Mouse (Mus musculus) spleen, adult 2 months (tissue): Measurements from ENCODE around the gene Bcl2. TPM values are rescaled to one million over a fixed set of nuclear protein-coding genes. Genes with fewer than 3 reads are reported as not detected.

Experiments used
- DNase-seq, 2 experiments: peaks; one replicate each; pipeline versions ENCODE4 v3.0.0 to v3.0.0-alpha.2; 2012 to 2021; ENCODE audit warnings: low spot score in 2 of 2, low read depth in 1 of 2
- H3K27ac ChIP-seq: fragments of 200-500 bp; 2 replicates; pipeline ENCODE4 v1.5.1; 2012; ENCODE audit warnings: low read length, inconsistent platforms; ENCODE audit not compliant: insufficient read depth
- H3K27me3 ChIP-seq: fragments of 200-500 bp; 2 replicates; pipeline ENCODE4 v1.6.1; 2012; ENCODE audit warnings: mild to moderate bottlenecking, moderate library complexity, low read length, inconsistent platforms; ENCODE audit not compliant: control insufficient read depth, insufficient read depth
- H3K36me3 ChIP-seq: fragments of 200-500 bp; 2 replicates; pipeline ENCODE4 v1.6.1; 2012; ENCODE audit warnings: mild to moderate bottlenecking, low read length, inconsistent platforms; ENCODE audit not compliant: control insufficient read depth, insufficient read depth
- H3K4me1 ChIP-seq: fragments of 200-500 bp; 2 replicates; pipeline ENCODE4 v1.6.1; 2011; ENCODE audit warnings: inconsistent platforms; ENCODE audit not compliant: control insufficient read depth, insufficient read depth, insufficient read length
- H3K4me3 ChIP-seq: fragments of 200-500 bp; 2 replicates; pipeline ENCODE4 v1.5.1; 2011; ENCODE audit warnings: mild to moderate bottlenecking, inconsistent platforms; ENCODE audit not compliant: insufficient read depth, insufficient read length; ENCODE audit errors: extremely low read depth
- CTCF ChIP-seq: fragments of 200-500 bp; IDR thresholded peaks from 2 replicates; pipeline ENCODE4 v1.5.1; 2011; ENCODE audit warnings: mild to moderate bottlenecking, inconsistent platforms; ENCODE audit not compliant: insufficient read depth, insufficient read length, insufficient replicate concordance; ENCODE audit errors: extremely low read depth
- POLR2A ChIP-seq: fragments of 200-500 bp; IDR thresholded peaks from 2 replicates; pipeline ENCODE4 v1.6.1; 2011; ENCODE audit warnings: low read depth, low read length, inconsistent platforms
- WGBS: fragments of 180-500 bp; shearing (Covaris S2); methylation state at CpG from one replicate; pipeline ENCODE4 v1.1.7; 2018; 5-methylcytosine and 5-hydroxymethylcytosine counted together
- polyA plus RNA-seq: library from polyadenylated mRNA; depleted of rRNA; stranded (reverse); fragments of >200 nt; gene quantifications from 2 replicates; pipeline ENCODE4 v1.2.3, GENCODE M21; 2012

The Bcl2 gene
- polyA plus RNA-seq, 1 experiment: 10.6 TPM

GRCm38 (mm10) chr1:106636714-106637113, 77.4 kb downstream of the Bcl2 start:
- TF ChIP-seq CTCF: no peak
- TF ChIP-seq POLR2A: no peak
- 60% methylated on average over 2 of the region's 2 CpGs for WGBS

GRCm38 (mm10) chr1:106633207-106633606, 80.9 kb downstream of the Bcl2 start:
- WGBS: 84% methylated on average over 3 of the region's 3 CpGs
- Histone ChIP-seq H3K4me3 (no peak overlapping the region), H3K4me1 (no peaks in the 10 kb centered on the region; the same call in 1 of the 2 replicates), H3K27ac (no peak overlapping the region), H3K27me3 (no peaks in the 10 kb centered on the region), H3K36me3 (no peaks in the 10 kb centered on the region)
- DNase-seq: no peak
- TF ChIP-seq CTCF (no peak), POLR2A (no peak)

More at GRCm38 (mm10) chr1:106636714-106637113, 77.4 kb downstream of the Bcl2 start:
- H3K27me3 ChIP-seq: no peaks in the 10 kb centered on the region
- H3K4me3 ChIP-seq: no peak overlapping the region
- DNase-seq: no peak
- H3K36me3 ChIP-seq: no peaks in the 10 kb centered on the region
- H3K4me1 ChIP-seq: no peaks in the 10 kb centered on the region; the same call in 1 of the 2 replicates
- H3K27ac ChIP-seq: no peak overlapping the region

GRCm38 (mm10) chr1:106631869-106632463, 82.1 kb downstream of the Bcl2 start:
- H3K36me3 ChIP-seq: no peaks in the 10 kb centered on the region
- peaks cover 5% of the 10 kb centered on the region for H3K4me1 ChIP-seq
- DNase-seq: no peak
- H3K27ac ChIP-seq: no peak overlapping the region
- 88% methylated on average over 3 of the region's 3 CpGs for WGBS
- H3K4me3 ChIP-seq: no peak overlapping the region
- TF ChIP-seq CTCF (no peak), POLR2A (no peak)
- H3K27me3 ChIP-seq: no peaks in the 10 kb centered on the region

DNA sequence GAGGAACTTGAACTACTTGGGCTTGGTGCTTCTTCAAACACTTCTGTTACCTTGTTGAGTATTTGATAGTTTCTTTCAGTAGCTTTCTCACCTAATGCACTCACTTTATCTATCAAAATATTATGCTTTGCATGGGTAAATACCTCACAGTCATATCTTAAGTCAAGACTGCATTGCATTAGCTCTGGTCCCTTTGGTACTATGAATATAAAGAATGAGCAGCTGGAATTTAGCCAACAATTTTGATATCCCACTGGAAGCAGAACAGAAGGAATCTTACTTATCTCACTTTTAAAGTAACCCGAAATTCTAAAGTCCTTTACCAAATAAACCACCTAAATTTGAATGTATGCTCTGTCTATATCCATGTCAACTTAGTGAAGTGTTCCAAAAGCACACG, 83.1 kb downstream of the Bcl2 start:
- H3K27ac ChIP-seq: no peak overlapping the region
- no peaks in the 10 kb centered on the region for H3K36me3 ChIP-seq
- H3K27me3 ChIP-seq: no peaks in the 10 kb centered on the region
- H3K4me1 ChIP-seq: peaks cover 6% of the 10 kb centered on the region
- WGBS: 90% methylated on average over 2 of the region's 2 CpGs
- no peak for DNase-seq
- H3K4me3 ChIP-seq: no peak overlapping the region
- no peak for TF ChIP-seq POLR2A
- no peak for TF ChIP-seq CTCF

- no peak for DNase-seq
- H3K36me3 ChIP-seq: no peaks in the 10 kb centered on the region
- TF ChIP-seq CTCF: no peak
- no peak for TF ChIP-seq POLR2A
- peaks cover 6% of the 10 kb centered on the region for H3K4me1 ChIP-seq
- H3K27me3 ChIP-seq: no peaks in the 10 kb centered on the region
- no peak overlapping the region for H3K4me3 ChIP-seq
- H3K27ac ChIP-seq: no peak overlapping the region
- WGBS: 85% methylated on average over 4 of the region's 4 CpGs
Observed at GRCm38 (mm10) chr1:106629931-106630682, 84.0 kb downstream of the Bcl2 start.

DNA sequence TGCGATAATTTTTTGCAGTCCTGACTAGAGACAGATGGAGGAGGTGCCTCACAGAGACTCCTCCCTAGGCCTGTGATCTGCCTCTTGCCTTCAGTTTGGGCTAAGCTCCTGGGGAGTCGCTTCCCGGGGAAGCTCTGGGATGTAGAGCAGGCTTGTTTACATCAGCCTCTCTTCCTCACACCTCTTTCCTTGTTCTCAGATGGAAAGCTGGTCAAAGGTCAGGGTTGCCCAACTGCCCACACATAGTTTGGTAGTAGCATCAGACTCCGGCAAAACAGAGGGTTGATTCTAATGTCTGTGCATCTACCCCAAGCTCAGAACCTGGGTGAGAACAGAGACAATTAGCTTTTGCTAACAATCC, 84.6 kb downstream of the Bcl2 start:
- TF ChIP-seq CTCF: no peak
- no peak for TF ChIP-seq POLR2A
- DNase-seq: no peak
- peaks cover 7% of the 10 kb centered on the region for H3K4me1 ChIP-seq
- WGBS: 77% methylated on average over 4 of the region's 4 CpGs
- H3K27ac ChIP-seq: no peak overlapping the region
- H3K36me3 ChIP-seq: no peaks in the 10 kb centered on the region
- no peaks in the 10 kb centered on the region for H3K27me3 ChIP-seq
- H3K4me3 ChIP-seq: no peak overlapping the region

- TF ChIP-seq POLR2A (no peak), CTCF (peak; percentile 34; the same call in 1 of the 2 replicates)
- no peak overlapping the region for H3K4me3 ChIP-seq
- H3K27me3 ChIP-seq: no peaks in the 10 kb centered on the region
- no peak for DNase-seq
- no peak overlapping the region for H3K27ac ChIP-seq
- peaks cover 8% of the 10 kb centered on the region for H3K4me1 ChIP-seq
- WGBS: 77% methylated on average over 3 of the region's 3 CpGs
- no peaks in the 10 kb centered on the region for H3K36me3 ChIP-seq
Observed at GRCm38 (mm10) chr1:106628718-106629469, 85.2 kb downstream of the Bcl2 start.
